Mouse (Mus musculus) leukemia stem cell, adult 10-12 weeks (primary cell): Measurements from ENCODE around the gene Hoxa11. TPM values are rescaled to one million over a fixed set of nuclear protein-coding genes. Genes with fewer than 3 reads are reported as not detected.

Experiments used
- polyA plus RNA-seq: library from polyadenylated mRNA; stranded (reverse); fragments of >175 nt; gene quantifications from 2 replicates; pipeline ENCODE4 v1.2.3, GENCODE M21; 2012; ENCODE audit warnings: low replicate concordance

Gene Hoxa11
- polyA plus RNA-seq = not detected in 2 replicates

DNA sequence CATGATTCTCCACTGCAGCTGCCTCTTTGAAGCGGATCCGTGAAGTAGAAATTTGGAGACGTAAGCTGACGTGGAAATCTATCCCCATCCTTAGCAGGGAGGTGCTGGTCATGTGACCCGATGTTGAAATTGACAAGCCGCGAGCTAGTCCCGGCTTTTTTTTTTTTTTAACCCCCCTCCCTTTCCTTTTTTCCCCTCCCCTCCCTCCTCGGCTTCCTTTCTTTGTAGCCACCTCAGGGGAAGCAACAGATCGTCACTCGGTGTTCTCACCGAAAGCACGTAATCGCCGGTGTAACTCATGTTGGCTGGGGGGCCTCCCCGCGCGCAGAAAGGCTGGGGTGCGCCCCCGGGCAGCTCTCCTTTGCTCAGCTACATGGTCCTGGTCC is at the start of gene Hoxa11:
TSS of gene Hoxa11 (minus strand) at position 54 of the 386 bp plus-strand sequence.

DNA sequence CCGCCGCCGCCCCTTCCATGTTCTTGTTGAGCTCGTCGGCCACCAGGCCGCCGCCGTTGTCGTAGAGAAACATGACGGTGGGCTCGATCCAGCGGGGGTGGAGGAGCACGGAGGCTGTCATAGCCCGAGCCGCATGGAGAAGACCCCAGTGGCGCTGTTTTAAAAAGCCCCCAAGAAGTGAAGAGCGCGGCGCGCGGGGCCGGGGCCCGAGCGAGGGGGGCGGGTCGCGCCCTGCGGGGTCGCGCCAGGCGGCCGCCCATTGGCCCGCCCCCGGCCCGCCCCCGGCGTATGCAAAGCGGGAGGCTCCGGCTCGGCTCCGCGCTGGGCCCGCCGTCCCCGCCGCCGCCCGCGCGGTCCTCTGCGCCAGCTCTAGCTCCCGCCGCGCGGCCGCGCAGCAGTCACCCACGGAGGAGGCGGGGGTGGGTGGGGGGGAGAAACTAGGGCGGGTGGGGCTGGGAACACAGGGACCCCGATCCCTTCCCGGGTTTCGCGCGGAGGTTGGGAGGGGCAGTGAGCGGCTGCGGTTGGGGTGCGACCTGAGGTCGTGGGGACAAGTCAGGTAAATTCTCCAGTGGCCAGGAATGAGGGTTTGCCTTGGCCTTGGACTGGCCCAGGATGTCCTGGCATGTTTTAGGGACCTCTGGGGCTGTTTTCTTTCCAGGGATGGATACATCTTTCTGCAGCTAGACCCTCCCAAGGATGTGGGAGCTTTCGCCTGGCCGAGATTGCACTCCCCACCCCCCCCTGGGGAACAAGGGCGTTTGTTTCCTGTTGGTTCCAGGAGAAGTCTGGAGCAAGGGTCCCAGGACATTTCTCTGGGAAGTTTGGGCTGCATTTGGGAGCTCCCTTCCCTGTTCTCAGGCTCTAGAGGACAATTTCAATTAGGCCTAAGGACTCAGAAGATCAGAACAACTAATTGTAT is 15.3 kb upstream of the Hoxa11 start, which contains the start of gene Hoxa13:
TSS of gene Hoxa13 (minus strand) at position 227 of the 922 bp plus-strand sequence.

DNA sequence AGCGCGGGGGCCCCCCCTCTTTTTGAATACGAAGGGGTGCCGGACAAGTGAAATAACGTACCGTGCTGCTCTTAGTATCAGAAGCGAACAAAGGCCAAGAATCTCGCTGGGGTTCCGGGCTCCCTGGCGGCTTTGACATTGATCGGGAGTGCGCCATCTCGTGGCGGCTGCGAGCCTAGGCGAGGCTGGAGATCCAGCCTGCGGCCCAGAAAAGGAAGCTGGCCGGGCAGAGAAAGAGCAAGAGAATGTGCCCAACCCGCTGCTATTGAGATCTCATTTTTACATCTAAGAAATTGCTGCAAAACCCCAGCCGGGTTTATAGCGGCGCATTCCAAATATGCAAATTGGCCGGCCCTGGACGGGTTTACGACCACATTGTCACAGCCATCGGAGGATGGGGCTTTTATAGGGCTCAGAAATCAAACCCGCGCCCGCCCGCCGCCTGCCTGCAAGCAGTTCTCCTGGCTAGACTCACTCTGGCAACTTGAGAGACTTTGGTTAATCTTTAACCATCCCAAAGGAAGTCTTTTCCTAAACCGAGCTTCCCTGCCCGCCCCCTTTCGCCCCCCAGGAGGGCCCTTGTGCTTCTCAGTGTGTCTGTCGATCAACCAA is 5.1 kb downstream of the Hoxa11 start, which contains the start of gene Hoxa10:
TSS of gene Hoxa10 (minus strand) at position 466 of the 612 bp plus-strand sequence.

DNA sequence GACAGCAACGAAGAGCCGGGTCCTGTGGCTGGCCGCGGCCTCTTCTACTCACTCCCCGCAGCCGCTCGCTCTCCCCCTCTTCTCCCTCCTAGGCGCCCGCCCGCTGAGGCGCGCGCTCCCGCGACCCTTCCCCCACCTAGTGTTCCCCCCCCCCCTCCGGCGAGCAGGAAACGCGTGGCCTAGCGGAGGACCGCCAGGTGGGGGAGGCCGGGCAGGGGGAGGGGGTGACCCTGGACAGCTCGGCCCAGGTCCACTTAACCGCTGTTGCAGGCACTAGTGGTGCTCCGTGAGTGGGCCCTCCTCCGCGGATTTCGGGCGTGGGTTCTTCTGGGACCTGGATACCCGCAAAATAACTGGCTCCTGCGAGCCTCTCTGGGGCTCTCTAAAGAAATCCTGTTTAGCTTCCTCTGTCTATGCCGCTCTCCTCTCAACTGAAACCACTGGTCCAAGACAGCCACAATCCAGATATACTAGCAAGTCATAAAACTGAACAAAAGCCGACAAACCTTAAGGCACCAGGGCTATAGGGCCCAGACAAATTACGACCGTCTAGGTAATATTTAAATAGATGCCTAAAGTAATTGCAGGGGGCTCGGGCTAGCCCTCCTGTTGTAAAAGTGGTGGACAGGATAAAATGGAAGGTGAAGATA is 15.0 kb downstream of the Hoxa11 start, which contains the start of gene Hoxa9:
TSS of gene Hoxa9 (minus strand) at position 574 of the 650 bp plus-strand sequence.

DNA sequence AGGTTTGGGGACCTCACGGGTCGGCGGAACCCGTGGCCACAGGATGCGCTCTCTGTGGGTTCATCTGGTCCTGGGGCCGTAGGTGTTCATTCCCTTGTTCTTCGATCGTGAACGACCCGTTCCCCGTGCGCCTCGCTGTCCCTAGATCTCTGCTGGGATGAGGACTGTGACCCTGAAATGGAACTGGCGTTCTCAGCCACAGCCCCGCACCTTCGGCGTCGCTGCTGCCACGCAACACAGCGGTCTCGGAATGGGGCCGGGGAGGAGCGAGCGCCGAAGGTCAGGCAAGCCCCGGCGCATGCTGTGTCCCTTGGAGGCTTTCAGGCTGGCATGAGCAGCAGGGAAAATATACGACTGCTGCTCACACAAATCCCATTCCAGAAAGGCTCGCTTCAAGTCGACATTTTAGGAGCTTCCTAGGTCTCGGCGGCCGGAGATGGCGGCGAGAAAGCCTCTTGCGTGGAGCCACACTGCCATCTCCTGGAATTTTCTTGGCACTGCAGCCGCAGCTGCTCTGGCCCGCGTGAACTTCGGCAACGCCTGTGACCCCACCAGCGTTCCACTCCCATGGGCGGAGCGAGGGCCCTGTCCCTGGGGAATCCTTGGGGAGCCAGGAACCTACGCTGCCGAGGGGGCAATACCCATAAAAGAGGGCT is 24.1 kb downstream of the Hoxa11 start, which contains the start of gene Hoxa7:
TSS of gene Hoxa7 (minus strand) at position 518 of the 656 bp plus-strand sequence.

DNA sequence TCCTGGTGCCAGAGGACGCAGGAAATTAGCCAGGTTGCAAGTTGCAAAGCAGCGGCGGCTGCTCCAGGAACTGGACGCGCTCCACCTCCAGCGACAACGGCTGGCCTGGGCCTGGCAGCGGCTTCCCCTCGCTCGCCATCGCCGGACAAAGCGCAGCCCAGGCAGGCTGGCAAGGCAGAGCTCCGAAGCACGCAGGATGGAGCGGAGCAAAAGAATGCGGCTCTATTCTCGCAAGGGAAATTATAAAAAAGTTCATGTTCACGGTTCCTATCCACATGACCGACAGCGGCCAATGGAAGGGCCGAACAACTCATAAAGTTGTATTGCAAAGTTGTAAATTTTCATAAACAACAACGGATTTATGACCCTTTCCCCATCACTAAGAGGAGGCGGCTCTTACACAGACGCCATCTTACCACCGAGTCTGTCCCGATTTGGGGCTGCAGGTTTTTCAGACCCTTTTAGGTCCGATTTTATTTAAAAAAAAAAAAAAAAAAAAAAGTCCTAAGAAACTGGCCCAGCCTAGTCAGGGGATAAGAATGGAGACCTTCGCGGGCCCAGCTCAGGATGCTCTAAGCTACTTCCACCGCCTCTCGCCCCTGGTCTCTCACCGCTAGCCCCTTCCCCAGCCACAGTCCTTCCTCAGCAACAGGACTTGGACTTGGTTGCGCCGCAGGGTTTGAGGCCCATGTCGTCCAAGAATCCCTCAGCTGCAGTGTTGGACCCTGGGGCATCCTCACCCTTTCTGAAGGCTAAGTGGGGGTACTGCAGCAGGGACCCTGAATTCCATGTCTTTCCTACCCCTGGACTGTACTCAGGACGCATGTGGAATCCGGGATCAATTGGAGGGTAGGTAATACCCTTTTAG is 32.3 kb downstream of the Hoxa11 start, which contains the start of the genes Hoxa3 and Gm28308:
TSS of gene Hoxa3 (minus strand) at position 218 of the 868 bp plus-strand sequence.
TSS of gene Gm28308 (minus strand) at position 221 of the 868 bp plus-strand sequence.

DNA sequence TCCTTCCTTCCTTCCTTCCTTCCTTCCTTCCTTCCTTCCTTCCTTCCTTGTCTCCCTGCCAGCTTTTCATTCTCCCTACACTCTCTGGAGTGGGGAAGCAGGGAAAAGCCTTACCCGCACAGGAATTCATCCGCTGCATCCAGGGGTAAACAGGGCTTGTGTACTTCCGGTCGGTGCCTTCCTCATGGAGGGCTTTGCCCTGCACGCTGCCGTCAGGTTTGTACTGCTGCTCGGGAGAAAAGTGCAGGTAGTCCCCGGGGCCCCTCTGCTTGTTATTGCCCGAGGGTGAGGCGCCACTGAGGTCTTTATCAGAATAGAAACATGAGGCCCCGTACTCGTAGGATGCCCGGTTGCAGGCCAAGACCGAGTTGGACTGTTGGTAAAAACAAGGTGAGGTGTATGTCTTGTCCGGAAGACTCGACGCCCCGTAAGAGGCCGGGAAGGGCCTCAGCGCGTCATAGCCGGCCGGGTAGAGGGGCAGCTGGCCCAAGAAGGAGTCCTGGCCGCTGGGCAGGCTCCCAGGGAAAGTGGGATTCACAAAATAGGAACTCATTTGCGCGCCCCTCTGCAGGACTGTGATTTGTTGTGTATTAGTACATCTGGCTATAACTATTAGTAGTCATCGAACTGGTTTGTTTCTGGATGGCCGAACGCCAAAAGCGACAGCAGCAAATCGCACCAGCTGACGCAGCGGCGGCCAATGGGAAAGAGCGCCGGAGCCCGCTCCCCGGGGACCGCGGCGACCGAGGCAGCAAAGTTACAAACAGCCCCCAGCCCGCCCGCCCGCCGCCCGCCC is 37.3 kb downstream of the Hoxa11 start, which contains the start of gene Hoxa6:
TSS of gene Hoxa6 (minus strand) at position 651 of the 796 bp plus-strand sequence.

DNA sequence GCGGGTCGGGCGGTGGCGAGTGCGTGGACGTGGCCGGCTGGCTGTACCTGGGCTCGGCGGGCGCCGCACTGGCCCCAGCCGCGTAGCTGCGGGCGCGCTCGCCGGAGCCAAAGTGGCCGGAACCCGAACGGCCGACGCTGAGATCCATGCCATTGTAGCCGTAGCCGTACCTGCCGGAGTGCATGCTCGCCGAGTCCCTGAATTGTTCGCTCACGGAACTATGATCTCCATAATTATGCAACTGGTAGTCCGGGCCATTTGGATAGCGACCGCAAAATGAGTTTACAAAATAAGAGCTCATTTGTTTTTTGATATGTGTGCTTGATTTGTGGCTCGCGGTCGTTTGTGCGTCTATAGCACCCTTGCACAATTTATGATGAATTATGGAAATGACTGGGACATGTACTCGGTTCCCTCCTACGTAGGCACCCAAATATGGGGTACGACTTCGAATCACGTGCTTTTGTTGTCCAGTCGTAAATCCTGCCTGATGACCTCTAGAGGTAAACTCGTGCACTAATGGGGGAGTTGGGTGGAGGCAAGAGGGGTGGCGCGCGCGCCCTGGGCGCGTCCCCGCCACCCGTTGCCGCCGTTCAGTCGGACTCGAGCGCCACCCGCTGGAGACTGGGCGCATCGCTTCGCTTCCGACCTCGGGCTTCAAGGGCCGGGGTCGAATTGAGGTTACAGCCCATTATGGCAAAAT is 41.4 kb downstream of the Hoxa11 start, which contains the start of gene Hoxa5:
TSS of gene Hoxa5 (minus strand) at position 538 of the 703 bp plus-strand sequence.

Other genes with a start within 250 kb of the Hoxa11 start
- gene Skap2, start 233.3 kb downstream of the Hoxa11 start, polyA plus RNA-seq = 1.1 and 1.7 TPM in 2 replicates
- 0.20 TPM in 1 of 2 replicates, not detected in the other for gene Hoxa1, start 87.5 kb downstream of the Hoxa11 start, polyA plus RNA-seq
- 0.13 TPM in 1 of 2 replicates, not detected in the other for gene Hoxa2, start 81.0 kb downstream of the Hoxa11 start, polyA plus RNA-seq
- gene 5730596B20Rik, start 68.3 kb downstream of the Hoxa11 start, polyA plus RNA-seq = not detected in 2 replicates
- gene Hoxa4, start 54.1 kb downstream of the Hoxa11 start, polyA plus RNA-seq = 0.54 and 0.97 TPM in 2 replicates
- 0.72 and 1.1 TPM in 2 replicates for gene Hoxa5, start 41.2 kb downstream of the Hoxa11 start, polyA plus RNA-seq
- 0.71 TPM in 1 of 2 replicates, not detected in the other for gene Hoxa6, start 37.1 kb downstream of the Hoxa11 start, polyA plus RNA-seq
- 1.1 and 1.2 TPM in 2 replicates for gene Hoxa3, start 32.5 kb downstream of the Hoxa11 start, polyA plus RNA-seq
- not detected in 2 replicates for gene Gm28308, start 32.5 kb downstream of the Hoxa11 start, polyA plus RNA-seq
- gene Hoxa7, start 24.0 kb downstream of the Hoxa11 start, polyA plus RNA-seq = 0.19 and 0.96 TPM in 2 replicates
- gene Hoxa9, start 14.7 kb downstream of the Hoxa11 start, polyA plus RNA-seq = 1.9 and 2.5 TPM in 2 replicates
- gene Hoxa10, start 5.0 kb downstream of the Hoxa11 start, polyA plus RNA-seq = 0.11 and 0.28 TPM in 2 replicates
- not detected in 2 replicates for gene Hoxa13, start 15.1 kb upstream of the Hoxa11 start, polyA plus RNA-seq
- not detected in 2 replicates for gene Evx1, start 67.7 kb upstream of the Hoxa11 start, polyA plus RNA-seq